Mouse (Mus musculus) megakaryocyte, embryonic 14.5 days (primary cell): ENCODE results near the gene Atp1b1.

Source experiments
- FLI1 ChIP-seq: IDR thresholded peaks from 2 replicates; pipeline ENCODE4 v1.6.1; 2012; ENCODE audit warnings: low read length, inconsistent platforms, mixed read lengths
- GATA1 ChIP-seq: IDR thresholded peaks from 3 replicates; pipeline ENCODE4 v1.6.1; 2012; ENCODE audit warnings: mixed read lengths, low read length, inconsistent platforms, borderline replicate concordance

- TF ChIP-seq GATA1, result no peak
- no peak for TF ChIP-seq FLI1
Observed at GRCm38 (mm10) chr1:164468329-164468728, 10.2 kb upstream of the Atp1b1 start.
